Mouse (Mus musculus) megakaryocyte, embryonic 14.5 days (primary cell): Measurements from ENCODE around the gene Srpk2.

Experiments
- FLI1 ChIP-seq: IDR thresholded peaks from 2 replicates; pipeline ENCODE4 v1.6.1; 2012; ENCODE audit warnings: low read length, inconsistent platforms, mixed read lengths
- GATA1 ChIP-seq: IDR thresholded peaks from 3 replicates; pipeline ENCODE4 v1.6.1; 2012; ENCODE audit warnings: mixed read lengths, low read length, inconsistent platforms, borderline replicate concordance

GRCm38 (mm10) chr5:23617104-23617415 is 67.4 kb downstream of the Srpk2 start:
- TF ChIP-seq GATA1 (no peak), FLI1 (no peak)
